Mouse (Mus musculus) MEL (cell line): ENCODE results near the gene Pde4dip.

Source experiments
- EP300 ChIP-seq, 2 experiments: IDR thresholded peaks; 2 replicates each; pipeline ENCODE4 v1.6.1; 2011; ENCODE audit warnings: improper control_type of control experiment in 2 of 2, low read length in 2 of 2, low read depth in 1 of 2, mild to moderate bottlenecking in 1 of 2
- POLR2A ChIP-seq, 2 experiments: IDR thresholded peaks; 2 replicates each; pipeline ENCODE4 v1.6.1; 2011 to 2012; ENCODE audit warnings: low read length in 2 of 2, mild to moderate bottlenecking in 2 of 2, control low read depth in 1 of 2, improper control_type of control experiment in 1 of 2, low read depth in 1 of 2, moderate library complexity in 1 of 2; ENCODE audit not compliant: control insufficient read depth in 1 of 2, insufficient read depth in 1 of 2, poor library complexity in 1 of 2

DNA sequence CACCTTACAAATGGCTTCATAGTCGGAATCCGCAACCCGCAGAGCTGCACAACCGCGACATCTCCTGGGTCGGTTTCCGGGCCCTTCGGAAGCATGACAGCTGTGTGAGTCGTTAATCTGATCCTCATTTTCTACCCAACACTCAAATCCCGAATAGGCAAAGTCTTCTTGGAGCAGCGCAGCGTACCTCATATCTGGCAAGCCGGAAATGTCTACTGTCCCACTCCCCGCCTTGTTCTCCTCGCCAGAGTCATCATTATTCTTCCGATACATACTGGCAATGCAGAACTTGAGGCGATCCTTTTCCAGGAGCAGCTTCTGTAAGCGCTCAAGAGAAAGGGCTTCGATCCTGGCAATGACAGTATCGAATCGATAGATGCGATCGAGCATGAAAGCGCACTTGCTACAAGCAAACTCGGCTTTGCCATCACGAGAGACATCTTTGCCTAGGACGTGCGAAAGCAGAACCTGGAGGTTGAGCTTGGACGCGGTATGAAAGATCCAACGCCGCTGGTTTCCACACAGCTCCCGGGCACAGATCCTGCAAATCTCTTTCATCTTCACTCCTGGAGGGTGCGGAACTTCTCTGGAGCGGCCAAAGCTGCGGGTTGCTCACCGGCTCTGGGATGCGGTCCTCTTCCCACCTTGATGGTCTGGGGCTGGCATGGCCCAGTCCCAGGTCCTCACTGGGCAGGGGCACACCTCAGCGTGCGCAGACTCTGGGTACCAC is 121.3 kb downstream of the Pde4dip start:
- no peak for TF ChIP-seq EP300 (IDR thresholded peaks at IDR 0.05; ENCODE audit: low read depth in 1 of 2, low read length in 2 of 2)
- no peak for TF ChIP-seq POLR2A (IDR thresholded peaks at IDR 0.05; ENCODE audit: control insufficient read depth in 1 of 2, insufficient read depth in 1 of 2, low read depth in 1 of 2, low read length in 2 of 2, poor library complexity in 1 of 2)
